Mouse (Mus musculus): ENCODE data around the gene Grik3. TPM values are rescaled to one million over a fixed set of nuclear protein-coding genes. Genes with fewer than 3 reads are reported as not detected.

Grik3 gene
- polyA plus RNA-seq, 1 experiment, result 10.3 TPM

GRCm38 (mm10) chr4:125729305-125730220 is 239.1 kb downstream of the Grik3 start:
- Histone ChIP-seq H3K9me3 (replicated peaks; ENCODE audit: control insufficient read depth, insufficient read depth, low read length, poor library complexity, severe bottlenecking) (no peaks in the 10 kb centered on the region), H3K27me3 (ENCODE audit: control insufficient read depth, insufficient read depth, low read length, poor library complexity, severe bottlenecking) (no peaks in the 10 kb centered on the region), H3K36me3 (ENCODE audit: control insufficient read depth, insufficient read depth, low read length, poor library complexity, severe bottlenecking) (no peaks in the 10 kb centered on the region), H3K4me3 (ENCODE audit: low read depth, low read length) (peak overlapping the region; percentile 5; the same call in 1 of the 2 replicates), H3K9ac (ENCODE audit: low read depth, poor library complexity, severe bottlenecking) (no peak overlapping the region), H3K27ac (ENCODE audit: insufficient read depth, low read length) (peak overlapping the region; percentile 74; the same call in 1 of the 2 replicates), H3K4me1 (ENCODE audit: control insufficient read depth, insufficient read depth, low read length) (peaks cover 10% of the 10 kb centered on the region)
- TF ChIP-seq CTCF (IDR thresholded peaks at IDR 0.05; ENCODE audit: low read depth, low read length), result no peak
- TF ChIP-seq EP300 (IDR thresholded peaks at IDR 0.05; ENCODE audit: insufficient read depth, low read depth, low read length), result peak; percentile 97
- TF ChIP-seq POLR2A (IDR thresholded peaks at IDR 0.05; ENCODE audit: insufficient read depth, low read length), result no peak

- H3K4me3 ChIP-seq (ENCODE audit: low read depth, low read length), result no peak overlapping the region
- no peak for TF ChIP-seq CTCF (IDR thresholded peaks at IDR 0.05; ENCODE audit: low read depth, low read length)
- no peak for TF ChIP-seq POLR2A (IDR thresholded peaks at IDR 0.05; ENCODE audit: insufficient read depth, low read length)
- no peak for TF ChIP-seq EP300 (IDR thresholded peaks at IDR 0.05; ENCODE audit: insufficient read depth, low read depth, low read length)
- no peak overlapping the region for H3K27ac ChIP-seq (ENCODE audit: insufficient read depth, low read length)
- H3K9me3 ChIP-seq (replicated peaks; ENCODE audit: control insufficient read depth, insufficient read depth, low read length, poor library complexity, severe bottlenecking), result no peaks in the 10 kb centered on the region
- H3K36me3 ChIP-seq (ENCODE audit: control insufficient read depth, insufficient read depth, low read length, poor library complexity, severe bottlenecking), result no peaks in the 10 kb centered on the region
- no peaks in the 10 kb centered on the region for H3K27me3 ChIP-seq (ENCODE audit: control insufficient read depth, insufficient read depth, low read length, poor library complexity, severe bottlenecking)
- H3K4me1 ChIP-seq (ENCODE audit: control insufficient read depth, insufficient read depth, low read length), result peaks cover 9% of the 10 kb centered on the region
- no peak overlapping the region for H3K9ac ChIP-seq (ENCODE audit: low read depth, poor library complexity, severe bottlenecking)
Observed at GRCm38 (mm10) chr4:125730751-125731150, 240.3 kb downstream of the Grik3 start.

- TF ChIP-seq POLR2A (IDR thresholded peaks at IDR 0.05; ENCODE audit: insufficient read depth, low read length) (no peak), CTCF (IDR thresholded peaks at IDR 0.05; ENCODE audit: low read depth, low read length) (no peak), EP300 (IDR thresholded peaks at IDR 0.05; ENCODE audit: insufficient read depth, low read depth, low read length) (no peak)
- H3K4me1 ChIP-seq (ENCODE audit: control insufficient read depth, insufficient read depth, low read length), result no peaks in the 10 kb centered on the region
- no peak overlapping the region for H3K9ac ChIP-seq (ENCODE audit: low read depth, poor library complexity, severe bottlenecking)
- no peaks in the 10 kb centered on the region for H3K27me3 ChIP-seq (ENCODE audit: control insufficient read depth, insufficient read depth, low read length, poor library complexity, severe bottlenecking)
- no peak overlapping the region for H3K4me3 ChIP-seq (ENCODE audit: low read depth, low read length)
- no peak overlapping the region for H3K27ac ChIP-seq (ENCODE audit: insufficient read depth, low read length)
- H3K36me3 ChIP-seq (ENCODE audit: control insufficient read depth, insufficient read depth, low read length, poor library complexity, severe bottlenecking), result no peaks in the 10 kb centered on the region
- no peaks in the 10 kb centered on the region for H3K9me3 ChIP-seq (replicated peaks; ENCODE audit: control insufficient read depth, insufficient read depth, low read length, poor library complexity, severe bottlenecking)
Observed at GRCm38 (mm10) chr4:125736783-125737182, 246.3 kb downstream of the Grik3 start.

GRCm38 (mm10) chr4:125738825-125739224 is 248.3 kb downstream of the Grik3 start:
- Histone ChIP-seq H3K4me3 (ENCODE audit: low read depth, low read length) (no peak overlapping the region), H3K9me3 (replicated peaks; ENCODE audit: control insufficient read depth, insufficient read depth, low read length, poor library complexity, severe bottlenecking) (no peaks in the 10 kb centered on the region), H3K4me1 (ENCODE audit: control insufficient read depth, insufficient read depth, low read length) (no peaks in the 10 kb centered on the region), H3K27me3 (ENCODE audit: control insufficient read depth, insufficient read depth, low read length, poor library complexity, severe bottlenecking) (no peaks in the 10 kb centered on the region), H3K27ac (ENCODE audit: insufficient read depth, low read length) (no peak overlapping the region), H3K36me3 (ENCODE audit: control insufficient read depth, insufficient read depth, low read length, poor library complexity, severe bottlenecking) (no peaks in the 10 kb centered on the region), H3K9ac (ENCODE audit: low read depth, poor library complexity, severe bottlenecking) (no peak overlapping the region)
- TF ChIP-seq EP300 (IDR thresholded peaks at IDR 0.05; ENCODE audit: insufficient read depth, low read depth, low read length) (no peak), CTCF (IDR thresholded peaks at IDR 0.05; ENCODE audit: low read depth, low read length) (no peak), POLR2A (IDR thresholded peaks at IDR 0.05; ENCODE audit: insufficient read depth, low read length) (no peak)

DNA sequence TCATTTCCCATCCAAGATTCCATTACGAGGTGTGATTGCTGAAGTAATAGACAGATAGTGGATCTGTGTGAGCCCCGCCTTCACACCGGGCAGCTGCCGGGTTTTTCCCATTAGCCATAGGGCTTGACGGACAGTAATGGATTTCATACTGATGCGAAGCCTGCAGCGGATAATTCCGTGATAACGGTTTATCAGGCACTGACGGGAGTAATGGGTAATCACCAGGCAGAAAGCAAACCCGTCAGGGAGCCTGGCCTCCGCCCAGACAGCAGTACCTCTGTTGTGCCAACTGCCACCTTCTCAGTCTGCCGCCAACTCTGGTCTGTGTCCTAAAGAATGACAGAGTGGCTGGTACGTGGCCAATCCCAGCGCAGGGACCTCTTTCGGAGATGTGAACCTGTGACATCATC is 251.7 kb downstream of the Grik3 start:
- H3K4me3 ChIP-seq (ENCODE audit: low read depth, low read length), result no peak overlapping the region
- no peaks in the 10 kb centered on the region for H3K4me1 ChIP-seq (ENCODE audit: control insufficient read depth, insufficient read depth, low read length)
- no peak for TF ChIP-seq EP300 (IDR thresholded peaks at IDR 0.05; ENCODE audit: insufficient read depth, low read depth, low read length)
- TF ChIP-seq POLR2A (IDR thresholded peaks at IDR 0.05; ENCODE audit: insufficient read depth, low read length), result no peak
- TF ChIP-seq CTCF (IDR thresholded peaks at IDR 0.05; ENCODE audit: low read depth, low read length), result no peak
- H3K27ac ChIP-seq (ENCODE audit: insufficient read depth, low read length), result no peak overlapping the region
- no peak overlapping the region for H3K9ac ChIP-seq (ENCODE audit: low read depth, poor library complexity, severe bottlenecking)
- no peaks in the 10 kb centered on the region for H3K9me3 ChIP-seq (replicated peaks; ENCODE audit: control insufficient read depth, insufficient read depth, low read length, poor library complexity, severe bottlenecking)
- H3K27me3 ChIP-seq (ENCODE audit: control insufficient read depth, insufficient read depth, low read length, poor library complexity, severe bottlenecking), result no peaks in the 10 kb centered on the region
- H3K36me3 ChIP-seq (ENCODE audit: control insufficient read depth, insufficient read depth, low read length, poor library complexity, severe bottlenecking), result no peaks in the 10 kb centered on the region

DNA sequence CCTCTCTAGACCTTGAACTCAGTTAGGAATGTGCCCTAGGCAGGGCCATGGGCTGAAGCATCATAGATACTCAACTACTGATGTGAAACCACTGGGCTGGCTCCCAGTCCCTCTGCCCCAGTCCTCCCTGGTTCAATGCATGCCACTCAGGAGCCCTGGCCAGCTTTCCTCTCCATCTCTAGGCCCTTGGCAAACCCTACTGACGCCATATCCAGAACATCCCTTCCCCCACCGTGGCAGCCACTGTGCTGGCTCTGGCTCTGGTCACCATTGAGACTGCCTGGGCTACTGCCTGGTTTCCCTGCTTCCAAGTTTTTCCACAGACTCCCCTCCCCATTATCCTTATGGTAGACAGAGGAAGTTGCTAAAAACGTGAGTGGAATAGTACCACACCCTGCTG is 255.4 kb downstream of the Grik3 start:
- Histone ChIP-seq H3K27me3 (ENCODE audit: control insufficient read depth, insufficient read depth, low read length, poor library complexity, severe bottlenecking) (no peaks in the 10 kb centered on the region), H3K9me3 (replicated peaks; ENCODE audit: control insufficient read depth, insufficient read depth, low read length, poor library complexity, severe bottlenecking) (no peaks in the 10 kb centered on the region), H3K9ac (ENCODE audit: low read depth, poor library complexity, severe bottlenecking) (no peak overlapping the region), H3K4me3 (ENCODE audit: low read depth, low read length) (no peak overlapping the region), H3K4me1 (ENCODE audit: control insufficient read depth, insufficient read depth, low read length) (no peaks in the 10 kb centered on the region), H3K36me3 (ENCODE audit: control insufficient read depth, insufficient read depth, low read length, poor library complexity, severe bottlenecking) (no peaks in the 10 kb centered on the region), H3K27ac (ENCODE audit: insufficient read depth, low read length) (no peak overlapping the region)
- TF ChIP-seq CTCF (IDR thresholded peaks at IDR 0.05; ENCODE audit: low read depth, low read length), result no peak
- TF ChIP-seq EP300 (IDR thresholded peaks at IDR 0.05; ENCODE audit: insufficient read depth, low read depth, low read length), result no peak
- TF ChIP-seq POLR2A (IDR thresholded peaks at IDR 0.05; ENCODE audit: insufficient read depth, low read length), result no peak

Data from ES-Bruce4 (cell line).